ENCODE assay signal across 9 mouse cellular contexts in genomic region chr3:9523081-9523932, GRCm38 (mm10).
DNase-seq lines count a peak whose midpoint lies in the region; ATAC-seq and TF ChIP-seq lines count a peak whose summit lies in the region.
"Had no signal": no experiment of that assay in that cellular context is flagged by ENCODE, and none has a peak within 500 bp of the region (broad histone marks: within the 10 kb centered on the region; RNA-seq: fewer than 3 reads in every experiment).

No protein-coding gene starts in this region.

- H3K9me3 ChIP-seq in liver, postnatal 0 days (ENCODE audit: low read length) = no peaks in the 10 kb centered on the region
- no peaks in the 10 kb centered on the region for H3K9me3 ChIP-seq in hindbrain, embryonic 12.5 days (replicated peaks)
- no peaks in the 10 kb centered on the region for H3K9me3 ChIP-seq in midbrain, embryonic 13.5 days
- H3K9me3 ChIP-seq: liver, embryonic 15.5 days had no signal

- H3K27ac ChIP-seq in liver, postnatal 0 days (ENCODE audit: low read depth) = no peak overlapping the region
- H3K27ac ChIP-seq in hindbrain, embryonic 12.5 days = peak overlapping the region; percentile 31; the same call in 1 of the 2 replicates
- no peak overlapping the region for H3K27ac ChIP-seq in midbrain, embryonic 13.5 days
- H3K27ac ChIP-seq: liver, embryonic 15.5 days had no signal

- no peak for ATAC-seq in liver, postnatal 0 days
- ATAC-seq in hindbrain, embryonic 12.5 days (ENCODE audit: low FRiP score) = no peak
- peak; percentile 37 for ATAC-seq in midbrain, embryonic 13.5 days
- ATAC-seq in erythroid progenitor cell, adult 5-6 weeks (replicated peaks; ENCODE audit: low FRiP score, poor library complexity, severe bottlenecking) = no peak

- H3K27me3 ChIP-seq in liver, postnatal 0 days (ENCODE audit: insufficient read depth, low read length) = no peaks in the 10 kb centered on the region
- no peaks in the 10 kb centered on the region for H3K27me3 ChIP-seq in hindbrain, embryonic 12.5 days
- peaks cover 4% of the 10 kb centered on the region; the same call in 1 of the 2 replicates for H3K27me3 ChIP-seq in midbrain, embryonic 13.5 days
- H3K27me3 ChIP-seq: liver, embryonic 15.5 days had no signal

- WGBS in liver, postnatal 0 days (ENCODE audit: insufficient replicate concordance) = 74% methylated on average over 18 of the region's 18 CpGs
- WGBS in hindbrain, embryonic 12.5 days = 62% methylated on average over 18 of the region's 18 CpGs
- 69% methylated on average over 18 of the region's 18 CpGs for WGBS in midbrain, embryonic 13.5 days

- H3K9ac ChIP-seq in liver, postnatal 0 days (replicated peaks) = no peak overlapping the region
- H3K9ac ChIP-seq in hindbrain, embryonic 12.5 days = no peak overlapping the region
- H3K9ac ChIP-seq in midbrain, embryonic 13.5 days (replicated peaks) = no peak overlapping the region
- H3K9ac ChIP-seq: liver, embryonic 15.5 days had no signal

- peaks cover 26% of the 10 kb centered on the region for H3K4me1 ChIP-seq in liver, postnatal 0 days (ENCODE audit: insufficient read depth)
- peaks cover 39% of the 10 kb centered on the region for H3K4me1 ChIP-seq in hindbrain, embryonic 12.5 days
- H3K4me1 ChIP-seq in midbrain, embryonic 13.5 days (replicated peaks) = peaks cover 45% of the 10 kb centered on the region

- H3K4me3 ChIP-seq in liver, postnatal 0 days (ENCODE audit: low read depth, low read length) = no peak overlapping the region
- H3K4me3 ChIP-seq in hindbrain, embryonic 12.5 days = no peak overlapping the region
- no peak overlapping the region for H3K4me3 ChIP-seq in midbrain, embryonic 13.5 days (replicated peaks)
- H3K4me3 ChIP-seq: liver, embryonic 15.5 days had no signal

- no peak overlapping the region for H3K4me2 ChIP-seq in liver, postnatal 0 days (ENCODE audit: low read depth, low read length)
- H3K4me2 ChIP-seq in hindbrain, embryonic 12.5 days (replicated peaks) = no peak overlapping the region
- no peak overlapping the region for H3K4me2 ChIP-seq in midbrain, embryonic 13.5 days (replicated peaks)
- H3K4me2 ChIP-seq: liver, embryonic 15.5 days had no signal

- DNase-seq in cerebellum, postnatal 10 days = peak; percentile 46 to 56
- DNase-seq in cerebellum, adult 9-10 months = no peak
- peak; percentile 11 for DNase-seq in liver, postnatal 0 days
- DNase-seq in liver = no peak
- DNase-seq in retina, embryonic 14.5 days (ENCODE audit: low spot score) = no peak

- no peak for TF ChIP-seq EP300 in liver, postnatal 0 days (IDR thresholded peaks at IDR 0.05; ENCODE audit: low read depth)

- no peaks in the 10 kb centered on the region for H3K36me3 ChIP-seq in liver, postnatal 0 days (replicated peaks; ENCODE audit: insufficient read depth, low read length)
- no peaks in the 10 kb centered on the region for H3K36me3 ChIP-seq in hindbrain, embryonic 12.5 days
- no peaks in the 10 kb centered on the region for H3K36me3 ChIP-seq in midbrain, embryonic 13.5 days
- H3K36me3 ChIP-seq: liver, embryonic 15.5 days had no signal

- TF ChIP-seq CTCF in liver, postnatal 0 days (IDR thresholded peaks at IDR 0.05; ENCODE audit: low read depth) = no peak

Comparison
In these comparisons a context has a peak if more than half of its experiments do, and no peak if none do; other contexts are left out.
1. DNase-seq: peak in cerebellum, postnatal 10 days (2 of 2) and liver, postnatal 0 days (single experiment); none in cerebellum, adult 9-10 months (single experiment), liver (single experiment) and retina, embryonic 14.5 days (single experiment).